Mouse (Mus musculus): ENCODE data around the gene Arl5c. TPM values are rescaled to one million over a fixed set of nuclear protein-coding genes. Genes with fewer than 3 reads are reported as not detected.
"Not testable (repeated sequence)": the region's sequence is repeated elsewhere in the genome, so short reads cannot be mapped to it uniquely, and the experiment has no call there.

Arl5c gene
- polyA plus RNA-seq, 1 experiment from 2014 or later, result 9.8 TPM

- ATAC-seq (ENCODE audit: low FRiP score, low TSS enrichment), result no peak
- DNase-seq (ENCODE audit: low spot score), result peak; percentile 67
- Histone ChIP-seq H3K9me3 (ENCODE audit: control insufficient read depth, low read length) (no peaks in the 10 kb centered on the region), H3K36me3 (ENCODE audit: control insufficient read depth, insufficient read depth, low read length) (no peaks in the 10 kb centered on the region), H3K9ac (ENCODE audit: low read length) (no peak overlapping the region), H3K27me3 (ENCODE audit: control insufficient read depth, insufficient read depth, low read length) (no peaks in the 10 kb centered on the region), H3K4me3 (ENCODE audit: low read depth, low read length) (no peak overlapping the region), H3K27ac (replicated peaks) (no peak overlapping the region), H3K4me1 (replicated peaks; ENCODE audit: control insufficient read depth, insufficient read depth) (no peaks in the 10 kb centered on the region), H3K4me2 (replicated peaks; ENCODE audit: low read depth) (no peak overlapping the region)
- TF ChIP-seq CTCF (IDR thresholded peaks at IDR 0.05; ENCODE audit: low read depth) (peak; percentile 71), EP300 (optimal IDR thresholded peaks at IDR 0.05) (no peak)
- 12% methylated on average over 7 of the region's 7 CpGs for WGBS
Observed at GRCm38 (mm10) chr11:97947426-97947825, 48.6 kb downstream of the Arl5c start.

GRCm38 (mm10) chr11:97945738-97946289 lies 50.2 kb downstream of the Arl5c start:
- H3K4me1 ChIP-seq (replicated peaks; ENCODE audit: control insufficient read depth, insufficient read depth); H3K27ac ChIP-seq (replicated peaks); DNase-seq (ENCODE audit: low spot score); H3K9me3 ChIP-seq (ENCODE audit: control insufficient read depth, low read length); H3K9ac ChIP-seq (ENCODE audit: low read length); H3K4me3 ChIP-seq (ENCODE audit: low read depth, low read length); H3K36me3 ChIP-seq (ENCODE audit: control insufficient read depth, insufficient read depth, low read length); H3K4me2 ChIP-seq (replicated peaks; ENCODE audit: low read depth); H3K27me3 ChIP-seq (ENCODE audit: control insufficient read depth, insufficient read depth, low read length); ATAC-seq (ENCODE audit: low FRiP score, low TSS enrichment): not testable (repeated sequence)
- WGBS, result 84% methylated on average over 7 of the region's 7 CpGs

- WGBS, result 80% methylated on average over 10 of the region's 10 CpGs
- H3K4me2 ChIP-seq (replicated peaks; ENCODE audit: low read depth), result no peak overlapping the region
- TF ChIP-seq CTCF (IDR thresholded peaks at IDR 0.05; ENCODE audit: low read depth) (no peak), EP300 (optimal IDR thresholded peaks at IDR 0.05) (no peak)
- H3K36me3 ChIP-seq (ENCODE audit: control insufficient read depth, insufficient read depth, low read length), result no peaks in the 10 kb centered on the region
- H3K27me3 ChIP-seq (ENCODE audit: control insufficient read depth, insufficient read depth, low read length), result no peaks in the 10 kb centered on the region
- H3K4me1 ChIP-seq (replicated peaks; ENCODE audit: control insufficient read depth, insufficient read depth), result no peaks in the 10 kb centered on the region
- no peaks in the 10 kb centered on the region for H3K9me3 ChIP-seq (ENCODE audit: control insufficient read depth, low read length)
- no peak overlapping the region for H3K9ac ChIP-seq (ENCODE audit: low read length)
- H3K4me3 ChIP-seq (ENCODE audit: low read depth, low read length), result no peak overlapping the region
- H3K27ac ChIP-seq (replicated peaks), result no peak overlapping the region
- DNase-seq (ENCODE audit: low spot score) (no peak), ATAC-seq (ENCODE audit: low FRiP score, low TSS enrichment) (no peak)
Observed at GRCm38 (mm10) chr11:97945031-97945430, 51.0 kb downstream of the Arl5c start.

- no peak overlapping the region for H3K27ac ChIP-seq (replicated peaks)
Observed at GRCm38 (mm10) chr11:97943256-97943655, 52.7 kb downstream of the Arl5c start.

GRCm38 (mm10) chr11:97942420-97943111 lies 53.4 kb downstream of the Arl5c start:
- no peaks in the 10 kb centered on the region for H3K27me3 ChIP-seq (ENCODE audit: control insufficient read depth, insufficient read depth, low read length)
- ATAC-seq (ENCODE audit: low FRiP score, low TSS enrichment) (0 out of 2 replicates have a peak, but pooled peaks have one; percentile 14), DNase-seq (ENCODE audit: low spot score) (no peak)
- no peaks in the 10 kb centered on the region for H3K36me3 ChIP-seq (ENCODE audit: control insufficient read depth, insufficient read depth, low read length)
- H3K4me1 ChIP-seq (replicated peaks; ENCODE audit: control insufficient read depth, insufficient read depth), result no peaks in the 10 kb centered on the region
- H3K4me2 ChIP-seq (replicated peaks; ENCODE audit: low read depth), result no peak overlapping the region
- H3K9ac ChIP-seq (ENCODE audit: low read length), result no peak overlapping the region
- H3K9me3 ChIP-seq (ENCODE audit: control insufficient read depth, low read length), result no peaks in the 10 kb centered on the region
- H3K27ac ChIP-seq (replicated peaks), result no peak overlapping the region
- H3K4me3 ChIP-seq (ENCODE audit: low read depth, low read length), result no peak overlapping the region
- 72% methylated on average over 15 of the region's 15 CpGs for WGBS
- no peak for TF ChIP-seq EP300 (optimal IDR thresholded peaks at IDR 0.05)
- no peak for TF ChIP-seq CTCF (IDR thresholded peaks at IDR 0.05; ENCODE audit: low read depth)

More at GRCm38 (mm10) chr11:97943256-97943655, 52.7 kb downstream of the Arl5c start:
- TF ChIP-seq EP300 (optimal IDR thresholded peaks at IDR 0.05), result no peak
- TF ChIP-seq CTCF (IDR thresholded peaks at IDR 0.05; ENCODE audit: low read depth), result no peak
- no peak for DNase-seq (ENCODE audit: low spot score)
- Histone ChIP-seq H3K4me3 (ENCODE audit: low read depth, low read length) (no peak overlapping the region), H3K4me2 (replicated peaks; ENCODE audit: low read depth) (no peak overlapping the region), H3K36me3 (ENCODE audit: control insufficient read depth, insufficient read depth, low read length) (no peaks in the 10 kb centered on the region), H3K27me3 (ENCODE audit: control insufficient read depth, insufficient read depth, low read length) (no peaks in the 10 kb centered on the region), H3K9ac (ENCODE audit: low read length) (no peak overlapping the region), H3K9me3 (ENCODE audit: control insufficient read depth, low read length) (no peaks in the 10 kb centered on the region), H3K4me1 (replicated peaks; ENCODE audit: control insufficient read depth, insufficient read depth) (no peaks in the 10 kb centered on the region)
- ATAC-seq (ENCODE audit: low FRiP score, low TSS enrichment), result no peak
- WGBS, result 75% methylated on average over 5 of the region's 5 CpGs

Small RNAs within 50 kb of the gene (microRNA-seq; reads per million reads assigned to microRNA genes)
- gene Gm22461 (not detected), gene Gm27597 (not detected)

Other genes starting within 250 kb of the Arl5c start
- gene Cwc25, start 229.6 kb downstream of the Arl5c start, polyA plus RNA-seq (2015; fragmentation: Nextera tagmentation; extraction: Ambion mirVana), result 9.0 TPM in 2 replicates
- gene 1700001P01Rik, start 220.3 kb downstream of the Arl5c start, polyA plus RNA-seq (2015; fragmentation: Nextera tagmentation; extraction: Ambion mirVana), result not detected in 2 replicates
- 585 and 586 TPM in 2 replicates for gene Rpl23, start 213.7 kb downstream of the Arl5c start, polyA plus RNA-seq (2015; fragmentation: Nextera tagmentation; extraction: Ambion mirVana)
- gene Lasp1, start 197.2 kb downstream of the Arl5c start, polyA plus RNA-seq (2015; fragmentation: Nextera tagmentation; extraction: Ambion mirVana), result 84.0 and 90.1 TPM in 2 replicates
- gene B230217C12Rik, start 155.4 kb downstream of the Arl5c start, polyA plus RNA-seq (2015; fragmentation: Nextera tagmentation; extraction: Ambion mirVana), result 1.1 and 1.9 TPM in 2 replicates
- gene Fbxo47, start 112.0 kb downstream of the Arl5c start, polyA plus RNA-seq (2015; fragmentation: Nextera tagmentation; extraction: Ambion mirVana), result 0.29 and 0.34 TPM in 2 replicates
- 0.40 and 0.45 TPM in 2 replicates for gene Plxdc1, start 9.7 kb downstream of the Arl5c start, polyA plus RNA-seq (2015; fragmentation: Nextera tagmentation; extraction: Ambion mirVana)
- 4.2 and 4.9 TPM in 2 replicates for gene Cacnb1, start 26.9 kb upstream of the Arl5c start, polyA plus RNA-seq (2015; fragmentation: Nextera tagmentation; extraction: Ambion mirVana)
- gene Rpl19, start 30.5 kb upstream of the Arl5c start, polyA plus RNA-seq (2015; fragmentation: Nextera tagmentation; extraction: Ambion mirVana), result 863 and 874 TPM in 2 replicates
- gene Stac2, start 57.3 kb upstream of the Arl5c start, polyA plus RNA-seq (2015; fragmentation: Nextera tagmentation; extraction: Ambion mirVana), result 0.05 and 0.08 TPM in 2 replicates
- gene Fbxl20, start 154.2 kb upstream of the Arl5c start, polyA plus RNA-seq (2015; fragmentation: Nextera tagmentation; extraction: Ambion mirVana), result 11.7 and 12.7 TPM in 2 replicates
- gene Med1, start 197.1 kb upstream of the Arl5c start, polyA plus RNA-seq (2015; fragmentation: Nextera tagmentation; extraction: Ambion mirVana), result 25.5 and 26.8 TPM in 2 replicates
- gene Cdk12, start 206.9 kb upstream of the Arl5c start, polyA plus RNA-seq (2015; fragmentation: Nextera tagmentation; extraction: Ambion mirVana), result 3.8 and 4.1 TPM in 2 replicates